Mouse (Mus musculus) hindbrain, embryonic 15.5 days (tissue): ENCODE data around the gene Stk39. TPM values are rescaled to one million over a fixed set of nuclear protein-coding genes. Genes with fewer than 3 reads are reported as not detected.
A peak's percentile ranks its signal among the peaks of the same experiment; 100 is the strongest.

Experiments used
- ATAC-seq: fragments of 200-750 bp; cut with Nextera tagmentation; 2 replicates; pipeline ENCODE4 v1.8.0; 2017; ENCODE audit warnings: low read depth, moderate number of reproducible peaks, moderate TSS enrichment; ENCODE audit not compliant: low FRiP score
- H3K27ac ChIP-seq: fragments of 300-500 bp; sonication (generic); replicated peaks from 2 replicates; pipeline ENCODE4 v1.5.1; 2015; ENCODE audit warnings: mild to moderate bottlenecking, inconsistent platforms
- H3K27me3 ChIP-seq: fragments of 300-500 bp; sonication (generic); 2 replicates; pipeline ENCODE4 v1.6.1; 2015; ENCODE audit warnings: control low read depth, inconsistent platforms
- H3K36me3 ChIP-seq: fragments of 300-500 bp; sonication (generic); 2 replicates; pipeline ENCODE4 v1.6.1; 2015; ENCODE audit warnings: control low read depth, inconsistent platforms
- H3K4me1 ChIP-seq: fragments of 300-500 bp; sonication (generic); replicated peaks from 2 replicates; pipeline ENCODE4 v1.6.1; 2015; ENCODE audit warnings: control low read depth, inconsistent platforms
- H3K4me2 ChIP-seq: fragments of 300-500 bp; sonication (generic); 2 replicates; pipeline ENCODE4 v1.6.1; 2015; ENCODE audit warnings: moderate library complexity, mild to moderate bottlenecking, inconsistent platforms
- H3K4me3 ChIP-seq: fragments of 300-500 bp; sonication (generic); 2 replicates; pipeline ENCODE4 v1.5.1; 2015; ENCODE audit warnings: mild to moderate bottlenecking, inconsistent platforms
- H3K9ac ChIP-seq: fragments of 300-500 bp; sonication (generic); 2 replicates; pipeline ENCODE4 v1.6.1; 2015; ENCODE audit warnings: inconsistent platforms
- H3K9me3 ChIP-seq: fragments of 300-500 bp; sonication (generic); 2 replicates; pipeline ENCODE4 v1.6.1; 2016; ENCODE audit warnings: control low read depth, inconsistent platforms
- WGBS: fragments of 180-500 bp; shearing (Covaris S2); methylation state at CpG from one replicate; pipeline ENCODE4 v1.1.7; 2015; 5-methylcytosine and 5-hydroxymethylcytosine counted together
- polyA plus RNA-seq: library from polyadenylated mRNA; unstranded; fragments of >200 nt; fragmentation: Nextera tagmentation; extraction: Ambion mirVana; gene quantifications from 2 replicates; pipeline ENCODE4 v1.2.1, GENCODE M21; 2015

Stk39 gene
- polyA plus RNA-seq, 1 experiment from 2014 or later, result 34.3 TPM

- peak; percentile 78 for ATAC-seq
- 27% methylated on average over 8 of the region's 8 CpGs for WGBS
- Histone ChIP-seq H3K4me3 (no peak overlapping the region), H3K9me3 (no peaks in the 10 kb centered on the region), H3K27me3 (no peaks in the 10 kb centered on the region), H3K36me3 (0 out of 2 replicates have a peak, but pooled peaks cover 6% of the 10 kb centered on the region), H3K9ac (no peak overlapping the region), H3K4me2 (no peak overlapping the region), H3K27ac (peak overlapping the region; percentile 21; the same call in 1 of the 2 replicates), H3K4me1 (peaks cover 8% of the 10 kb centered on the region; the same call in 1 of the 2 replicates)
These were observed 125.3 kb downstream of the Stk39 start for GRCm38 (mm10) chr2:68346606-68347237.

GRCm38 (mm10) chr2:68345269-68345668 lies 126.8 kb downstream of the Stk39 start:
- H3K27ac ChIP-seq, result no peak overlapping the region
- H3K9ac ChIP-seq, result no peak overlapping the region
- no peak overlapping the region for H3K4me3 ChIP-seq
- WGBS, result 72% methylated on average over 9 of the region's 9 CpGs
- H3K4me2 ChIP-seq, result no peak overlapping the region
- H3K27me3 ChIP-seq, result no peaks in the 10 kb centered on the region
- H3K9me3 ChIP-seq, result no peaks in the 10 kb centered on the region
- peaks cover 8% of the 10 kb centered on the region; the same call in 1 of the 2 replicates for H3K4me1 ChIP-seq
- no peak for ATAC-seq
- H3K36me3 ChIP-seq, result 0 out of 2 replicates have a peak, but pooled peaks cover 6% of the 10 kb centered on the region

GRCm38 (mm10) chr2:68343751-68344150 lies 128.3 kb downstream of the Stk39 start:
- peaks cover 4% of the 10 kb centered on the region; the same call in 1 of the 2 replicates for H3K4me1 ChIP-seq
- 90% methylated on average over 4 of the region's 4 CpGs for WGBS
- no peaks in the 10 kb centered on the region for H3K27me3 ChIP-seq
- H3K36me3 ChIP-seq, result 0 out of 2 replicates have a peak, but pooled peaks cover 6% of the 10 kb centered on the region
- H3K4me3 ChIP-seq, result no peak overlapping the region
- H3K9me3 ChIP-seq, result no peaks in the 10 kb centered on the region
- no peak overlapping the region for H3K27ac ChIP-seq
- no peak overlapping the region for H3K4me2 ChIP-seq
- H3K9ac ChIP-seq, result no peak overlapping the region
- ATAC-seq, result no peak

- ATAC-seq, result no peak
- Histone ChIP-seq H3K9ac (no peak overlapping the region), H3K4me1 (no peaks in the 10 kb centered on the region), H3K27me3 (no peaks in the 10 kb centered on the region), H3K27ac (no peak overlapping the region), H3K36me3 (0 out of 2 replicates have a peak, but pooled peaks cover 6% of the 10 kb centered on the region), H3K4me3 (no peak overlapping the region), H3K4me2 (no peak overlapping the region), H3K9me3 (no peaks in the 10 kb centered on the region)
- WGBS, result 93% methylated on average over 7 of the region's 7 CpGs
These were observed 129.9 kb downstream of the Stk39 start for GRCm38 (mm10) chr2:68342122-68342646.

- Histone ChIP-seq H3K9ac (no peak overlapping the region), H3K9me3 (no peaks in the 10 kb centered on the region), H3K4me1 (no peaks in the 10 kb centered on the region), H3K36me3 (no peaks in the 10 kb centered on the region), H3K27me3 (no peaks in the 10 kb centered on the region), H3K4me2 (no peak overlapping the region), H3K4me3 (no peak overlapping the region), H3K27ac (no peak overlapping the region)
- no peak for ATAC-seq
- whole genome bisulfite sequencing, result 92% methylated on average over 6 of the region's 6 CpGs
These were observed 135.2 kb downstream of the Stk39 start for GRCm38 (mm10) chr2:68336913-68337312.

GRCm38 (mm10) chr2:68334945-68335344 lies 137.1 kb downstream of the Stk39 start:
- H3K27me3 ChIP-seq, result no peaks in the 10 kb centered on the region
- H3K4me1 ChIP-seq, result no peaks in the 10 kb centered on the region
- no peaks in the 10 kb centered on the region for H3K9me3 ChIP-seq
- 42% methylated on average over 5 of the region's 5 CpGs for WGBS
- no peak overlapping the region for H3K4me3 ChIP-seq
- no peaks in the 10 kb centered on the region for H3K36me3 ChIP-seq
- no peak overlapping the region for H3K4me2 ChIP-seq
- no peak overlapping the region for H3K9ac ChIP-seq
- no peak overlapping the region for H3K27ac ChIP-seq
- no peak for ATAC-seq

GRCm38 (mm10) chr2:68325306-68325705 lies 146.8 kb downstream of the Stk39 start:
- H3K4me2 ChIP-seq, result no peak overlapping the region
- no peaks in the 10 kb centered on the region for H3K9me3 ChIP-seq
- peaks cover 12% of the 10 kb centered on the region for H3K4me1 ChIP-seq
- no peak overlapping the region for H3K27ac ChIP-seq
- no peaks in the 10 kb centered on the region for H3K27me3 ChIP-seq
- H3K4me3 ChIP-seq, result no peak overlapping the region
- H3K9ac ChIP-seq, result no peak overlapping the region
- WGBS, result 72% methylated on average over 5 of the region's 5 CpGs
- no peak for ATAC-seq
- H3K36me3 ChIP-seq, result no peaks in the 10 kb centered on the region

GRCm38 (mm10) chr2:68321230-68321629 lies 150.8 kb downstream of the Stk39 start:
- Histone ChIP-seq H3K9me3 (no peaks in the 10 kb centered on the region), H3K27ac (peak overlapping the region; percentile 31), H3K27me3 (no peaks in the 10 kb centered on the region), H3K4me3 (no peak overlapping the region), H3K4me2 (peak overlapping the region; percentile 38), H3K36me3 (no peaks in the 10 kb centered on the region), H3K9ac (no peak overlapping the region), H3K4me1 (peaks cover 29% of the 10 kb centered on the region)
- 60% methylated on average over 5 of the region's 5 CpGs for WGBS
- peak; percentile 14; the same call in 1 of the 2 replicates for ATAC-seq

- WGBS, result 15% methylated on average over 10 of the region's 10 CpGs
- H3K4me1 ChIP-seq, result peaks cover 29% of the 10 kb centered on the region
- peak; percentile 36; the same call in 1 of the 2 replicates for ATAC-seq
- no peak overlapping the region for H3K4me3 ChIP-seq
- no peaks in the 10 kb centered on the region for H3K9me3 ChIP-seq
- H3K27ac ChIP-seq, result peak overlapping the region; percentile 31
- no peak overlapping the region for H3K9ac ChIP-seq
- H3K36me3 ChIP-seq, result no peaks in the 10 kb centered on the region
- peak overlapping the region; percentile 38 for H3K4me2 ChIP-seq
- no peaks in the 10 kb centered on the region for H3K27me3 ChIP-seq
These were observed 151.4 kb downstream of the Stk39 start for GRCm38 (mm10) chr2:68320670-68321069.

- Histone ChIP-seq H3K9me3 (no peaks in the 10 kb centered on the region), H3K27me3 (no peaks in the 10 kb centered on the region), H3K27ac (no peak overlapping the region), H3K4me1 (peaks cover 29% of the 10 kb centered on the region), H3K36me3 (no peaks in the 10 kb centered on the region), H3K4me2 (no peak overlapping the region), H3K9ac (no peak overlapping the region), H3K4me3 (no peak overlapping the region)
- ATAC-seq, result peak; percentile 47; the same call in 1 of the 2 replicates
- WGBS, result 47% methylated on average over 5 of the region's 5 CpGs
These were observed 153.6 kb downstream of the Stk39 start for GRCm38 (mm10) chr2:68318452-68318851.

GRCm38 (mm10) chr2:68317895-68318294 lies 154.2 kb downstream of the Stk39 start:
- Histone ChIP-seq H3K27ac (no peak overlapping the region), H3K4me3 (no peak overlapping the region), H3K9ac (no peak overlapping the region), H3K4me1 (peaks cover 29% of the 10 kb centered on the region), H3K9me3 (no peaks in the 10 kb centered on the region), H3K27me3 (no peaks in the 10 kb centered on the region), H3K36me3 (no peaks in the 10 kb centered on the region), H3K4me2 (no peak overlapping the region)
- no peak for ATAC-seq
- WGBS, result 86% methylated on average over 9 of the region's 9 CpGs

- Histone ChIP-seq H3K27ac (no peak overlapping the region), H3K4me3 (no peak overlapping the region), H3K9ac (no peak overlapping the region), H3K4me1 (peaks cover 29% of the 10 kb centered on the region), H3K4me2 (no peak overlapping the region), H3K27me3 (no peaks in the 10 kb centered on the region), H3K36me3 (no peaks in the 10 kb centered on the region), H3K9me3 (no peaks in the 10 kb centered on the region)
- no peak for ATAC-seq
- WGBS, result 57% methylated on average over 2 of the region's 2 CpGs
These were observed 154.6 kb downstream of the Stk39 start for GRCm38 (mm10) chr2:68317452-68317851.
